Mouse (Mus musculus): ENCODE measurements around the gene Sparc. TPM values are rescaled to one million over a fixed set of nuclear protein-coding genes. Genes with fewer than 3 reads are reported as not detected.

Gene Sparc
- total and polyA plus RNA-seq, 2 experiments from 2014 or later = 356 to 794 TPM

GRCm38 (mm10) chr11:55364662-55365061 is 58.3 kb downstream of the Sparc start:
- TF ChIP-seq CTCF (IDR thresholded peaks at IDR 0.05; ENCODE audit: low read depth) = no peak
- Histone ChIP-seq H3K9ac (replicated peaks; ENCODE audit: low read length) (no peak overlapping the region), H3K4me3 (ENCODE audit: low read length) (no peak overlapping the region), H3K9me3 (ENCODE audit: low read length) (no peaks in the 10 kb centered on the region), H3K4me2 (ENCODE audit: low read depth, low read length) (no peak overlapping the region), H3K4me1 (ENCODE audit: insufficient read depth, low read length) (no peaks in the 10 kb centered on the region), H3K36me3 (ENCODE audit: insufficient read depth, low read length) (no peaks in the 10 kb centered on the region), H3K27me3 (ENCODE audit: insufficient read depth, low read length) (no peaks in the 10 kb centered on the region), H3K27ac (no peak overlapping the region)
- ATAC-seq (no peak), DNase-seq (ENCODE audit: low spot score) (no peak)
- WGBS = 64% methylated on average over 3 of the region's 3 CpGs

DNA sequence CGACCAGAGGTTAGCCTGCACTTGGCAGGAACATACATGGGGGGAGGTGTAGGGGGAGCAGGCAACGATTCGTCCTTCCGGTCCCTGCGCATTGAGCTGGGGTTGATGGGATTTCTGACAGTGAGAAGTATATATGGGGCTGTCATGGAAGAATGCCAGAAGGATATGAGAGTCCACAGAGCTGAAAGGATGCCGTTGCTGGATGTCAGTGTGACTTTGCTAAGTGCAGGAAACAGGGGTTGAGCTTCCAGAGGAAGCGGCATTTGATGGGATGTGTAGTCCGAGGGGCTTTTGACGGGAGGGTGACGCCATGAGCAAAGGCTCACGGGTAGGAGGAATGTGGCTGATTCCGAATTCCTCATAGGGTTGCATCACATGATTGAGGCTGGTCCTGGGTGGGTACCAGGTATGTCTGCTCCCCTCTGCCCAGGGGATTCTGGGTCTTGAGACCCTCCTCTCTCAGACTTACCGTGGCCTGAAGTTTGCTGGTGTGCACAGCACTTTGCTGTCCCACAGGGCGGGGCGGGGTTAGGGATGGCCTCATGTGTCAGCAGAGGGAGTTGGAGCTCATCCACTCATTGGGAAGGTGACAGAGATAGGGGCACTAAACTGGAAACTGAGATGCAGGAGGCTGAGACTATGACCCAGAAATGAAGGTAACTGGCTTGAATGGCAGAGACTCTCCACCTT is 64.7 kb downstream of the Sparc start:
- Histone ChIP-seq H3K4me2 (ENCODE audit: low read depth, low read length) (no peak overlapping the region), H3K9ac (replicated peaks; ENCODE audit: low read length) (no peak overlapping the region), H3K27me3 (ENCODE audit: insufficient read depth, low read length) (no peaks in the 10 kb centered on the region), H3K4me1 (ENCODE audit: insufficient read depth, low read length) (no peaks in the 10 kb centered on the region), H3K9me3 (ENCODE audit: low read length) (no peaks in the 10 kb centered on the region), H3K4me3 (ENCODE audit: low read length) (no peak overlapping the region), H3K27ac (no peak overlapping the region), H3K36me3 (ENCODE audit: insufficient read depth, low read length) (no peaks in the 10 kb centered on the region)
- no peak for DNase-seq (ENCODE audit: low spot score)
- no peak for ATAC-seq
- TF ChIP-seq CTCF (IDR thresholded peaks at IDR 0.05; ENCODE audit: low read depth) = no peak
- WGBS = 70% methylated on average over 15 of the region's 15 CpGs

DNA sequence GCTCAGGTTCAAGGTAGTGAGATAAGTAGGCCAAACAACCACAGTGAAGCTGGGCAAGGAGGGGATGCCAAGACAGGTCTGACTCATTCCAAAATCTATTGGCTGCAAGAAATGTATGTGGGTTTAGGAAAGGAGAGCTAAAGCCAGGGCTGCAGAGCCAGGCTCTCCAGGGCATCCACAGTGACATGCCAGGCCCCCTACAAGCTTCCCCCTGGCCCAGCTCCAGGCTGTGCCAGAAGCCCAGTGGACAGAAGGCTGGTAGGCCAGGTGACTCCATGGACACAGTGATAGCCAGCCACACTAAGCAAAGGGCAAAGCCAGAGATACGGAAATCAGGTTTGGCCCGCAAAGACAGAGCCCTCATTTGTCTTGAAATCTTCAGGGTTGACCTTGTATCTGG is 66.1 kb downstream of the Sparc start:
- DNase-seq (ENCODE audit: low spot score) = no peak
- H3K36me3 ChIP-seq (ENCODE audit: insufficient read depth, low read length) = no peaks in the 10 kb centered on the region
- no peak for TF ChIP-seq CTCF (IDR thresholded peaks at IDR 0.05; ENCODE audit: low read depth)
- H3K4me2 ChIP-seq (ENCODE audit: low read depth, low read length) = no peak overlapping the region
- 85% methylated on average over 2 of the region's 2 CpGs for WGBS
- no peak overlapping the region for H3K4me3 ChIP-seq (ENCODE audit: low read length)
- no peak overlapping the region for H3K9ac ChIP-seq (replicated peaks; ENCODE audit: low read length)
- no peaks in the 10 kb centered on the region for H3K9me3 ChIP-seq (ENCODE audit: low read length)
- no peaks in the 10 kb centered on the region for H3K27me3 ChIP-seq (ENCODE audit: insufficient read depth, low read length)
- H3K4me1 ChIP-seq (ENCODE audit: insufficient read depth, low read length) = no peaks in the 10 kb centered on the region
- no peak for ATAC-seq
- H3K27ac ChIP-seq = no peak overlapping the region

Other genes with a start within 250 kb of the Sparc start
- gene Slc36a2, start 238.1 kb downstream of the Sparc start, total RNA-seq (2014; rRNA removed) = 0.36 and 0.84 TPM in 2 replicates
- 0.78 and 0.94 TPM in 2 replicates for gene Slc36a2, start 238.1 kb downstream of the Sparc start, polyA plus RNA-seq (2015; fragmentation: Nextera tagmentation; extraction: Ambion mirVana)
- gene Slc36a1, start 218.8 kb downstream of the Sparc start, total RNA-seq (2014; rRNA removed) = 35.0 and 37.3 TPM in 2 replicates
- 3.8 TPM in 2 replicates for gene Slc36a1, start 218.8 kb downstream of the Sparc start, polyA plus RNA-seq (2015; fragmentation: Nextera tagmentation; extraction: Ambion mirVana)
- 17.6 and 21.0 TPM in 2 replicates for gene Fat2, start 86.6 kb downstream of the Sparc start, total RNA-seq (2014; rRNA removed)
- gene Fat2, start 86.6 kb downstream of the Sparc start, polyA plus RNA-seq (2015; fragmentation: Nextera tagmentation; extraction: Ambion mirVana) = 0.78 and 0.88 TPM in 2 replicates
- 148 and 173 TPM in 2 replicates for gene Atox1, start 38.1 kb upstream of the Sparc start, total RNA-seq (2014; rRNA removed)
- gene Atox1, start 38.1 kb upstream of the Sparc start, polyA plus RNA-seq (2015; fragmentation: Nextera tagmentation; extraction: Ambion mirVana) = 304 and 319 TPM in 2 replicates
- gene G3bp1, start 46.5 kb upstream of the Sparc start, total RNA-seq (2014; rRNA removed) = 49.0 and 50.4 TPM in 2 replicates
- gene G3bp1, start 46.5 kb upstream of the Sparc start, polyA plus RNA-seq (2015; fragmentation: Nextera tagmentation; extraction: Ambion mirVana) = 72.0 and 77.7 TPM in 2 replicates
- gene Glra1, start 185.0 kb upstream of the Sparc start, total RNA-seq (2014; rRNA removed) = 11.7 and 15.7 TPM in 2 replicates
- 2.8 TPM in 2 replicates for gene Glra1, start 185.0 kb upstream of the Sparc start, polyA plus RNA-seq (2015; fragmentation: Nextera tagmentation; extraction: Ambion mirVana)